28 mouse cellular contexts compared by ENCODE assay signal in the genomic region with DNA sequence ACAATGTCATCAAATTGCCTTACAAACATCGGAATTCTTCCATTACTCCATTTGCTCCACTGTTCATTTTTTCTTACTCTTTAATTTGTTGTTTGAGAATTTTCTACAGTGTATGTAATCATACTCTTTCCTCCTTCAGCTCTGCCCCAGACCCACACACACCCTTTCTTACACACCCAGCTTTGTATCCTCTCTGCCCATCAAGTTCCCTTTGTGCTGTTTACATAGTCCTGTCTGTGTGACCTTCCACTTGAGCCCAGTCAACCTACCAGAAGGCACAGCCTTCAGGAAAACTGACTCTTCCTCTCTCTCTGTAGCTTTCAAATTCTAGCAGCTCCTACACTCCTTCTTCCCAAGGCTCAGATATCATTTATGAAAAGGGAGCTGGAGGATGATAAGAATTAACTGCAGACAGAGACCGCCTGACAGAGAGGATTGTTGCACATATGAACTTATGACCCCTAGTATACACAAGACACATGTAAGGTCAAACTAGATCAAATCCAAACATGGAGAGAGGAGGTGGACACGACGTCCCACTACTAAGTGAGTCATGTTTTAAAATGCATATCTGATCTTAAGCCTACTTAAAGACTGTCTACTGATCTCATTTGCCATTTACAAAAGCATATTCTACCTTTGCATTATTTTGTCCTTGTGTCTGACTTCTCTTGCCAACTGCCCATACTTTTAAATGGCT.
DNase-seq lines count a peak whose midpoint lies in the region; ATAC-seq and TF ChIP-seq lines count a peak whose summit lies in the region.
"Had no signal": no experiment of that assay in that cellular context is flagged by ENCODE, and none has a peak within 500 bp of the region (broad histone marks: within the 10 kb centered on the region; RNA-seq: fewer than 3 reads in every experiment).

No protein-coding gene starts in this region.

- ATAC-seq in intestine, embryonic 14.5 days (replicated peaks; ENCODE audit: low FRiP score, low TSS enrichment, low read depth), result peak; percentile 76; the same call in 1 of the 2 replicates
- ATAC-seq in intestine, postnatal 0 days, result no peak
- ATAC-seq in stomach, embryonic 14.5 days (ENCODE audit: insufficient number of reproducible peaks, insufficient read depth, low FRiP score, low read depth), result peak; percentile 69; the same call in 1 of the 2 replicates
- ATAC-seq in stomach, postnatal 0 days (ENCODE audit: low FRiP score, low TSS enrichment), result no peak
- peak; percentile 50; the same call in 1 of the 2 replicates for ATAC-seq in stomach, embryonic 16.5 days (ENCODE audit: insufficient read depth, low FRiP score)
- ATAC-seq: forebrain, embryonic 14.5 days; forebrain, postnatal 0 days; hindbrain, postnatal 0 days; Patski had no signal

- H3K9me3 ChIP-seq in intestine, embryonic 14.5 days (ENCODE audit: control insufficient read depth, low read length), result no peaks in the 10 kb centered on the region
- H3K9me3 ChIP-seq in intestine, postnatal 0 days (ENCODE audit: control insufficient read depth), result no peaks in the 10 kb centered on the region
- no peaks in the 10 kb centered on the region for H3K9me3 ChIP-seq in stomach, embryonic 14.5 days (ENCODE audit: control insufficient read depth, low read depth, low read length)
- H3K9me3 ChIP-seq in stomach, postnatal 0 days (ENCODE audit: control insufficient read depth, low read length), result no peaks in the 10 kb centered on the region
- H3K9me3 ChIP-seq in stomach, embryonic 16.5 days (replicated peaks; ENCODE audit: control insufficient read depth, low read length), result no peaks in the 10 kb centered on the region
- H3K9me3 ChIP-seq: embryonic facial prominence, embryonic 12.5 days; embryonic facial prominence, embryonic 15.5 days; heart, embryonic 12.5 days had no signal

- no peak for DNase-seq in intestine, embryonic 14.5 days (ENCODE audit: low spot score)
- DNase-seq in stomach, postnatal 0 days (ENCODE audit: low spot score), result no peak
- DNase-seq in left cerebral cortex, adult 2 months (ENCODE audit: extremely low spot score in 1 of 2, low spot score in 2 of 2), result no peak
- DNase-seq: adrenal gland, postnatal 10 days; adrenal gland, postnatal 36 days; B cell, adult 2 months; cerebellum, adult 11 months; cerebellum, adult 2 months; cerebellum, adult 9-11 months; cerebellum, postnatal 25 days; forebrain, postnatal 0 days; gastrocnemius, adult 2 months; gastrocnemius, postnatal 14 days; heart, adult 11 months; heart, postnatal 14 days; heart, postnatal 4 days had no signal

- no peak overlapping the region for H3K4me2 ChIP-seq in intestine, embryonic 14.5 days (ENCODE audit: low read length)
- no peak overlapping the region for H3K4me2 ChIP-seq in intestine, postnatal 0 days (replicated peaks; ENCODE audit: low read depth)
- no peak overlapping the region for H3K4me2 ChIP-seq in stomach, embryonic 14.5 days (replicated peaks; ENCODE audit: low read depth, low read length)
- H3K4me2 ChIP-seq in stomach, postnatal 0 days (replicated peaks; ENCODE audit: low read depth), result no peak overlapping the region
- H3K4me2 ChIP-seq in stomach, embryonic 16.5 days (ENCODE audit: low read depth, low read length), result no peak overlapping the region
- H3K4me2 ChIP-seq: embryonic facial prominence, embryonic 12.5 days; embryonic facial prominence, embryonic 15.5 days; heart, embryonic 12.5 days; hindbrain, embryonic 14.5 days had no signal

- no peaks in the 10 kb centered on the region for H3K36me3 ChIP-seq in intestine, embryonic 14.5 days (ENCODE audit: control insufficient read depth, insufficient read depth, low read length)
- H3K36me3 ChIP-seq in intestine, postnatal 0 days (ENCODE audit: control insufficient read depth, insufficient read depth), result no peaks in the 10 kb centered on the region
- H3K36me3 ChIP-seq in stomach, embryonic 14.5 days (ENCODE audit: control insufficient read depth, insufficient read depth, low read length), result no peaks in the 10 kb centered on the region
- no peaks in the 10 kb centered on the region for H3K36me3 ChIP-seq in stomach, postnatal 0 days (ENCODE audit: control insufficient read depth, insufficient read depth, low read length)
- no peaks in the 10 kb centered on the region for H3K36me3 ChIP-seq in stomach, embryonic 16.5 days (ENCODE audit: control insufficient read depth, insufficient read depth, low read length)
- H3K36me3 ChIP-seq: embryonic facial prominence, embryonic 12.5 days; embryonic facial prominence, embryonic 15.5 days; G1E; heart, embryonic 12.5 days had no signal

- H3K27me3 ChIP-seq in intestine, embryonic 14.5 days (replicated peaks; ENCODE audit: control insufficient read depth, insufficient read depth, low read length), result no peaks in the 10 kb centered on the region
- H3K27me3 ChIP-seq in intestine, postnatal 0 days (replicated peaks; ENCODE audit: control insufficient read depth, insufficient read depth, low read length), result no peaks in the 10 kb centered on the region
- no peaks in the 10 kb centered on the region for H3K27me3 ChIP-seq in stomach, embryonic 14.5 days (ENCODE audit: control insufficient read depth, insufficient read depth, low read length)
- H3K27me3 ChIP-seq in stomach, postnatal 0 days (ENCODE audit: control insufficient read depth, insufficient read depth, low read length), result no peaks in the 10 kb centered on the region
- no peaks in the 10 kb centered on the region for H3K27me3 ChIP-seq in stomach, embryonic 16.5 days (ENCODE audit: control insufficient read depth, insufficient read depth, low read length)
- H3K27me3 ChIP-seq: CH12.LX; embryonic facial prominence, embryonic 12.5 days; embryonic facial prominence, embryonic 15.5 days; heart, embryonic 12.5 days; Patski had no signal

- H3K4me1 ChIP-seq in intestine, embryonic 14.5 days (replicated peaks; ENCODE audit: control insufficient read depth, insufficient read depth, low read length), result no peaks in the 10 kb centered on the region
- H3K4me1 ChIP-seq in intestine, postnatal 0 days (replicated peaks; ENCODE audit: control insufficient read depth, insufficient read depth, low read length), result no peaks in the 10 kb centered on the region
- H3K4me1 ChIP-seq in stomach, embryonic 14.5 days (ENCODE audit: control insufficient read depth, insufficient read depth, low read length), result no peaks in the 10 kb centered on the region
- no peaks in the 10 kb centered on the region for H3K4me1 ChIP-seq in stomach, postnatal 0 days (replicated peaks; ENCODE audit: control insufficient read depth, insufficient read depth)
- peaks cover 7% of the 10 kb centered on the region for H3K4me1 ChIP-seq in stomach, embryonic 16.5 days (ENCODE audit: control insufficient read depth, insufficient read depth, low read length)
- H3K4me1 ChIP-seq: embryonic facial prominence, embryonic 12.5 days; embryonic facial prominence, embryonic 15.5 days; heart, embryonic 12.5 days had no signal

- no peak overlapping the region for H3K9ac ChIP-seq in intestine, embryonic 14.5 days (ENCODE audit: low read length)
- no peak overlapping the region for H3K9ac ChIP-seq in intestine, postnatal 0 days (ENCODE audit: low read depth, low read length)
- H3K9ac ChIP-seq in stomach, embryonic 14.5 days (replicated peaks; ENCODE audit: low read depth, low read length), result no peak overlapping the region
- H3K9ac ChIP-seq in stomach, postnatal 0 days (ENCODE audit: low read length), result no peak overlapping the region
- no peak overlapping the region for H3K9ac ChIP-seq in stomach, embryonic 16.5 days (ENCODE audit: low read length)
- H3K9ac ChIP-seq: embryonic facial prominence, embryonic 12.5 days; embryonic facial prominence, embryonic 15.5 days; forebrain, postnatal 0 days; heart, embryonic 12.5 days; hindbrain, embryonic 14.5 days had no signal

- no peak overlapping the region for H3K4me3 ChIP-seq in intestine, embryonic 14.5 days (ENCODE audit: low read depth, low read length)
- H3K4me3 ChIP-seq in intestine, postnatal 0 days (ENCODE audit: low read depth, low read length), result no peak overlapping the region
- H3K4me3 ChIP-seq in stomach, embryonic 14.5 days (ENCODE audit: low read depth, low read length), result no peak overlapping the region
- H3K4me3 ChIP-seq in stomach, postnatal 0 days (ENCODE audit: low read depth, low read length), result no peak overlapping the region
- no peak overlapping the region for H3K4me3 ChIP-seq in stomach, embryonic 16.5 days (replicated peaks; ENCODE audit: low read length)
- H3K4me3 ChIP-seq in left cerebral cortex, adult 2 months, result no peak overlapping the region
- H3K4me3 ChIP-seq: embryonic facial prominence, embryonic 12.5 days; embryonic facial prominence, embryonic 15.5 days; gastrocnemius, adult 2 months; heart, embryonic 12.5 days had no signal

- no peak for TF ChIP-seq CTCF in intestine, postnatal 0 days (IDR thresholded peaks at IDR 0.05; ENCODE audit: low read depth)
- TF ChIP-seq CTCF in stomach, postnatal 0 days (IDR thresholded peaks at IDR 0.05; ENCODE audit: low read depth), result no peak
- no peak for TF ChIP-seq CTCF in left cerebral cortex, adult 2 months (IDR thresholded peaks at IDR 0.05)

- TF ChIP-seq EP300 in stomach, postnatal 0 days (optimal IDR thresholded peaks at IDR 0.05), result no peak

- H3K27ac ChIP-seq in intestine, embryonic 14.5 days (ENCODE audit: low read depth), result no peak overlapping the region
- H3K27ac ChIP-seq in intestine, postnatal 0 days (ENCODE audit: low read depth, low read length), result no peak overlapping the region
- H3K27ac ChIP-seq in stomach, embryonic 14.5 days (ENCODE audit: low read length), result no peak overlapping the region
- no peak overlapping the region; the same call in 1 of the 2 replicates for H3K27ac ChIP-seq in stomach, postnatal 0 days (replicated peaks)
- H3K27ac ChIP-seq in stomach, embryonic 16.5 days (ENCODE audit: low read length), result no peak overlapping the region; the same call in 1 of the 2 replicates
- no peak overlapping the region for H3K27ac ChIP-seq in left cerebral cortex, adult 2 months
- H3K27ac ChIP-seq: embryonic facial prominence, embryonic 12.5 days; embryonic facial prominence, embryonic 15.5 days; gastrocnemius, adult 2 months; hindbrain, embryonic 14.5 days; hindbrain, postnatal 0 days had no signal

- 57% methylated on average over 4 of the region's 4 CpGs for WGBS in intestine, embryonic 14.5 days
- WGBS in intestine, postnatal 0 days, result 46% methylated on average over 4 of the region's 4 CpGs
- 53% methylated on average over 4 of the region's 4 CpGs for WGBS in stomach, embryonic 14.5 days
- 50% methylated on average over 4 of the region's 4 CpGs for WGBS in stomach, postnatal 0 days
- 53% methylated on average over 4 of the region's 4 CpGs for WGBS in stomach, embryonic 16.5 days

- intact Hi-C loops in left cerebral cortex, adult 2 months (cut with DNase I), result no loop called here

Comparison
In these comparisons a context has a peak if more than half of its experiments do, and no peak if none do; other contexts are left out.
1. ATAC-seq: peak in intestine, embryonic 14.5 days (single experiment), stomach, embryonic 14.5 days (single experiment) and stomach, embryonic 16.5 days (single experiment); none in intestine, postnatal 0 days (single experiment) and stomach, postnatal 0 days (single experiment).